Mouse (Mus musculus) cortical plate, adult 2 months (tissue): Measurements from ENCODE around the gene Pld5.

Source experiments
- CTCF ChIP-seq: fragments of 200-500 bp; IDR thresholded peaks from 2 replicates; pipeline ENCODE4 v1.5.1; 2011; ENCODE audit warnings: mild to moderate bottlenecking, control low read depth, low read length; ENCODE audit not compliant: insufficient read depth; ENCODE audit errors: extremely low read depth
- POLR2A ChIP-seq: fragments of 200-500 bp; IDR thresholded peaks from 2 replicates; pipeline ENCODE4 v1.6.1; 2011; ENCODE audit warnings: mild to moderate bottlenecking, low read length, control low read depth; ENCODE audit not compliant: insufficient read depth; ENCODE audit errors: extremely low read depth

GRCm38 (mm10) chr1:176076799-176077198 lies 198.3 kb downstream of the Pld5 start:
- TF ChIP-seq CTCF (no peak), POLR2A (no peak)
